Mouse (Mus musculus) embryonic facial prominence, embryonic 15.5 days (tissue): ENCODE measurements around the gene Terf2ip. TPM values are rescaled to one million over a fixed set of nuclear protein-coding genes. Genes with fewer than 3 reads are reported as not detected.

ENCODE experiments used
- ATAC-seq: fragments of 200-750 bp; cut with Nextera tagmentation; 2 replicates; pipeline ENCODE4 v1.8.0; 2017; ENCODE audit warnings: low read depth, moderate TSS enrichment; ENCODE audit not compliant: insufficient number of reproducible peaks, low FRiP score, low TSS enrichment
- H3K27ac ChIP-seq: fragments of 300-500 bp; sonication (generic); replicated peaks from 2 replicates; pipeline ENCODE4 v1.5.1; 2015; ENCODE audit warnings: mild to moderate bottlenecking, inconsistent platforms
- H3K27me3 ChIP-seq: fragments of 300-500 bp; sonication (generic); 2 replicates; pipeline ENCODE4 v1.6.1; 2015; ENCODE audit warnings: inconsistent platforms
- H3K36me3 ChIP-seq: fragments of 300-500 bp; sonication (generic); 2 replicates; pipeline ENCODE4 v1.6.1; 2015; ENCODE audit warnings: mild to moderate bottlenecking, inconsistent platforms
- H3K4me1 ChIP-seq: fragments of 300-500 bp; sonication (generic); 2 replicates; pipeline ENCODE4 v1.6.1; 2015; ENCODE audit warnings: inconsistent platforms
- H3K4me2 ChIP-seq: fragments of 300-500 bp; sonication (generic); replicated peaks from 2 replicates; pipeline ENCODE4 v1.6.1; 2015; ENCODE audit warnings: mild to moderate bottlenecking, inconsistent platforms
- H3K4me3 ChIP-seq: fragments of 300-500 bp; sonication (generic); replicated peaks from 2 replicates; pipeline ENCODE4 v1.5.1; 2015; ENCODE audit warnings: mild to moderate bottlenecking, inconsistent platforms
- H3K9ac ChIP-seq: fragments of 300-500 bp; sonication (generic); 2 replicates; pipeline ENCODE4 v1.6.1; 2015; ENCODE audit warnings: inconsistent platforms
- H3K9me3 ChIP-seq: fragments of 300-500 bp; sonication (generic); replicated peaks from 2 replicates; pipeline ENCODE4 v1.6.1; 2016; ENCODE audit warnings: inconsistent platforms
- WGBS: fragments of 180-500 bp; shearing (Covaris S2); methylation state at CpG from one replicate; pipeline ENCODE4 v1.1.7; 2015; 5-methylcytosine and 5-hydroxymethylcytosine counted together
- polyA plus RNA-seq: library from polyadenylated mRNA; unstranded; fragments of >200 nt; fragmentation: Nextera tagmentation; extraction: Ambion mirVana; gene quantifications from 2 replicates; pipeline ENCODE4 v1.2.1, GENCODE M21; 2015

The Terf2ip gene
- polyA plus RNA-seq, 1 experiment from 2014 or later: 25.4 TPM

- H3K4me3 ChIP-seq: no peak overlapping the region
- H3K4me1 ChIP-seq: no peaks in the 10 kb centered on the region
- no peak overlapping the region for H3K9ac ChIP-seq
- no peaks in the 10 kb centered on the region for H3K36me3 ChIP-seq
- H3K9me3 ChIP-seq: no peaks in the 10 kb centered on the region
- H3K27me3 ChIP-seq: no peaks in the 10 kb centered on the region
- H3K27ac ChIP-seq: no peak overlapping the region
- H3K4me2 ChIP-seq: no peak overlapping the region
- ATAC-seq: no peak
Observed at GRCm38 (mm10) chr8:112054456-112054855, 43.3 kb downstream of the Terf2ip start.

GRCm38 (mm10) chr8:112061372-112061771, 50.2 kb downstream of the Terf2ip start:
- 34% methylated on average over 4 of the region's 4 CpGs for WGBS
- no peak overlapping the region for H3K4me2 ChIP-seq
- H3K9me3 ChIP-seq: no peaks in the 10 kb centered on the region

More at GRCm38 (mm10) chr8:112061372-112061771, 50.2 kb downstream of the Terf2ip start:
- Histone ChIP-seq H3K36me3 (no peaks in the 10 kb centered on the region), H3K4me1 (no peaks in the 10 kb centered on the region), H3K4me3 (no peak overlapping the region), H3K9ac (no peak overlapping the region), H3K27ac (no peak overlapping the region), H3K27me3 (no peaks in the 10 kb centered on the region)
- ATAC-seq: no peak

Other genes starting within 250 kb of the Terf2ip start
- 217 and 219 TPM in 2 replicates for gene Cfdp1, start 157.1 kb upstream of the Terf2ip start, polyA plus RNA-seq
- gene Tmem170, start 134.6 kb upstream of the Terf2ip start, polyA plus RNA-seq: 7.3 and 9.3 TPM in 2 replicates
- gene Chst5, start 101.0 kb upstream of the Terf2ip start, polyA plus RNA-seq: 5.1 and 5.8 TPM in 2 replicates
- 18.8 and 22.4 TPM in 2 replicates for gene Tmem231, start 77.5 kb upstream of the Terf2ip start, polyA plus RNA-seq
- 173 and 189 TPM in 2 replicates for gene Gabarapl2, start 70.7 kb upstream of the Terf2ip start, polyA plus RNA-seq
- gene Adat1, start 19.1 kb upstream of the Terf2ip start, polyA plus RNA-seq: 8.3 and 10.1 TPM in 2 replicates
- 172 and 175 TPM in 2 replicates for gene Kars, start 75 bp upstream of the Terf2ip start, polyA plus RNA-seq
- gene Gm6793, start 3.6 kb downstream of the Terf2ip start, polyA plus RNA-seq: 0.65 and 0.81 TPM in 2 replicates